Mouse (Mus musculus): ENCODE measurements around the gene Cd6.

DNA sequence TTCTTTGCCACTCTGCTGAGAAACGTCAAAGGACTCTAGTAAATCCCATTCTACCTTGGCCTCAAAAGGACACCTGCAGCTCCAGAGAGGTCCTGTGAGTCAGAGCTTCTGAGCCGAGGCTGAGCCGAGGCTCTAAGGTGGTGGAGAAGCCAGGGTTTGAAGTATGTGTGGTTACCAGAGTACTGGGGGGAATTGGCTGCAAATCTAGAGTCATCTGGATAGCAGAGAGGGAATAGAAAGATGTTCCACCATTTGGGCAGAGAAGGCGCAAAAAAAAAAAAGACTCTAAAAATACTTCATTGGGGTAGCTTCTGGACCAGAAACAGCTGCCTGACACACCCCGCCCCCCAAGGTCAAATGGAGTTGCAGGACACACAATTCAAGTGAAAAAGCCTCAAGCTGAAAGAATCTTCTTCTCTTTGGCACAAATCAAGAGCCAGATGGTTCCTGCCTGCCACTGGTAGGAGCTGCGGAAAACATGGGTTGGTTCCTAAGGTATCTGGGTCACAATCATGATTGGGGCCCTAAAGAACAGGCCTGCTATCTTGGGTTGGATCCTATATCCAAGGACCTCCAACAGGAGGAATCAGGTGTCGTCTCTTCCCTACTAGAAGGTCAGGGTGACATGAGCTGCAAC is 48.5 kb upstream of the Cd6 start:
- TF ChIP-seq POLR2A (IDR thresholded peaks at IDR 0.05; ENCODE audit: borderline replicate concordance, control insufficient read depth, low read depth, low read length) (no peak), CTCF (IDR thresholded peaks at IDR 0.05; ENCODE audit: control insufficient read depth, insufficient read depth, low read length) (no peak)
